Mouse (Mus musculus): Measurements from ENCODE around the gene B430306N03Rik. TPM values are rescaled to one million over a fixed set of nuclear protein-coding genes. Genes with fewer than 3 reads are reported as not detected.

B430306N03Rik gene
- polyA plus RNA-seq, 1 experiment from 2014 or later, result not detected

DNA sequence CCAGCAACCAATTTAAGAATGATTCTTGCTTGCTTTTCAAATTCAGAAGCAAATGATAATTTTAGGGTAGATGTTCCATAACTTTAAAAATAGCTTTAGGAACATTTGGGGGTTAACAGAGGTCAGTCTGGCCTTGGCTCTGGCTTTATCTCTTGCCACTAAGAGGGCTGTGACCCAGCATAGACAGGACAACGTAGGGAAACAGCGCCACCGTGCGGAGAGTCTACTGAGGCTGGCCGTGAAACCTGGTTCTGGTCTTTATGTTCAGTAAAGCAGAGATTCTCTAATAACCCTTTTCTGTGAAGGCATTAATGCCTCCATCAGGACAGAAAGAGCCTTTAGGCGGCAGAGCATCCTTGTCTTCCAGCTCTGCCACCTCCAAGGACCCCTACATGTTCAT, 20.9 kb downstream of the B430306N03Rik start:
- Histone ChIP-seq H3K9me3 (replicated peaks; ENCODE audit: control insufficient read depth, low read length) (no peaks in the 10 kb centered on the region), H3K4me1 (ENCODE audit: control insufficient read depth, insufficient read depth, low read length) (no peaks in the 10 kb centered on the region), H3K9ac (replicated peaks; ENCODE audit: low read length) (no peak overlapping the region), H3K27me3 (ENCODE audit: control insufficient read depth, insufficient read depth, low read length) (no peaks in the 10 kb centered on the region), H3K36me3 (replicated peaks; ENCODE audit: control insufficient read depth, insufficient read depth, low read depth, low read length) (no peaks in the 10 kb centered on the region), H3K4me2 (ENCODE audit: low read depth, low read length) (no peak overlapping the region), H3K4me3 (ENCODE audit: low read depth, low read length) (no peak overlapping the region), H3K27ac (replicated peaks; ENCODE audit: low read depth, low read length) (no peak overlapping the region)
- DNase-seq (ENCODE audit: low spot score), result peak; percentile 85
- no peak for ATAC-seq (replicated peaks; ENCODE audit: insufficient number of reproducible peaks, low FRiP score, low TSS enrichment, low read depth)
- 2% methylated on average over 6 of the region's 6 CpGs for WGBS

DNA sequence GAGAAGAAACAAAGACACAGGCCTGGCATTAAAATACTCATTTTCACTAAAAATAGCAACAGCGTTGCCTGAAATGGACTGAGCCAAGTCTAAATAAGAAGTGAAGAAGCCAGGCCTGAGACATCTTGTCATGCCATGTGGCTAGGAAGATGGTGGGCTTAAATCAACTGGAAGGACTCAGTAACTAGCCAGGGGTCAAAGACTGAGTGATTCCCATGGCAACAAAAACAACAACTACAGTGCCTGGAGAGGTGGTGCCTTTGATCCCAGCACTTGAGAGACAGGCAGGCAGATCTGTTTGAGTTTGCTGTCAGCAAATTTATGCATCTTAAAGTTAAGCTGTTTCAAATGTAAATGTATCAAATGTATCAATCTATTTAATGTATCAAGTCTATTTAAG, 24.3 kb downstream of the B430306N03Rik start:
- DNase-seq (ENCODE audit: low spot score), result no peak

DNA sequence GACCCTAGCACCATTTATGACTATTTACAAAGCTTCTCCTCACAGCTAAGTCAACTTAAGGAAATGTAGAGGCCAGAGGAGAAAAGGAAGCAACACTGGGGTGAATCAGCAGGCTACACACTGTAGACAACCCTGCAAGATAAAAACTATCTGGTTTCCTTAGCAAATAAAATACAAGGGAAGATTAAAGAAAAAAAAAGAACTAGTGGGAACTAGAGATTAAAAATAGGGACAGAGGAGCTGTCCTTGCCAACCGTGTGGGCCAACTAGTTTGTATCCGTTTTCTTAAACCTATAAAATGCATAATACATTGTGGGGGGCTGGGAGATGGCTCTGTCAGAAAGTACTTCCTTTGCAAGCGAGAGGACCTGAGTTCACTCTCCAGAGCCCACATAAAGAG, 26.0 kb downstream of the B430306N03Rik start:
- no peak overlapping the region for H3K9ac ChIP-seq (replicated peaks; ENCODE audit: low read length)
- no peaks in the 10 kb centered on the region for H3K27me3 ChIP-seq (ENCODE audit: control insufficient read depth, insufficient read depth, low read length)
- no peaks in the 10 kb centered on the region for H3K36me3 ChIP-seq (replicated peaks; ENCODE audit: control insufficient read depth, insufficient read depth, low read depth, low read length)
- WGBS, result 77% methylated on average over 3 of the region's 3 CpGs
- no peaks in the 10 kb centered on the region for H3K9me3 ChIP-seq (replicated peaks; ENCODE audit: control insufficient read depth, low read length)
- no peak overlapping the region for H3K4me3 ChIP-seq (ENCODE audit: low read depth, low read length)
- no peak for DNase-seq (ENCODE audit: low spot score)
- no peak overlapping the region for H3K27ac ChIP-seq (replicated peaks; ENCODE audit: low read depth, low read length)
- no peak overlapping the region for H3K4me2 ChIP-seq (ENCODE audit: low read depth, low read length)
- H3K4me1 ChIP-seq (ENCODE audit: control insufficient read depth, insufficient read depth, low read length), result no peaks in the 10 kb centered on the region
- no peak for ATAC-seq (replicated peaks; ENCODE audit: insufficient number of reproducible peaks, low FRiP score, low TSS enrichment, low read depth)

More for the DNA sequence above, 24.3 kb downstream of the B430306N03Rik start:
- Histone ChIP-seq H3K4me1 (ENCODE audit: control insufficient read depth, insufficient read depth, low read length) (no peaks in the 10 kb centered on the region), H3K36me3 (replicated peaks; ENCODE audit: control insufficient read depth, insufficient read depth, low read depth, low read length) (no peaks in the 10 kb centered on the region), H3K9ac (replicated peaks; ENCODE audit: low read length) (no peak overlapping the region), H3K27me3 (ENCODE audit: control insufficient read depth, insufficient read depth, low read length) (no peaks in the 10 kb centered on the region), H3K27ac (replicated peaks; ENCODE audit: low read depth, low read length) (no peak overlapping the region), H3K4me3 (ENCODE audit: low read depth, low read length) (no peak overlapping the region), H3K9me3 (replicated peaks; ENCODE audit: control insufficient read depth, low read length) (no peaks in the 10 kb centered on the region), H3K4me2 (ENCODE audit: low read depth, low read length) (no peak overlapping the region)
- 85% methylated on average over 1 of the region's 1 CpGs for WGBS
- ATAC-seq (replicated peaks; ENCODE audit: insufficient number of reproducible peaks, low FRiP score, low TSS enrichment, low read depth), result no peak

DNA sequence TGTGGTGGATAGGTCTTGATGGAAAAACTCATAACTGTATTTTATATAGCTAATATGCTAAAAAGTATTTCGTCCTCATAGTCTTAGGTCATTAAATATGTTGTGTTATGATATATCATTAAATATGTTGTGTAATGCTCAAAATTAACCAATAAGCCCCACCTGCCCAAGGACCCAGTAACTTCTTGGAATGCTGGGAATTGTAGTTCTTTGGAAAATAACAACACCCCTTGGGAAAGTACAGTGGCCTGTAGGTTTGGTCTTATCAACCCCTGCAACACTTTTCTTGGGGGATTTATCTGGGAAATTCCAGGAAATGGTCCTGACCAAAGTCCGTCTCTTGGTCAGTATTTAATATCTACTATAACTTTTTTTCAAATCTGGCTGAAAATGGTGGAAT, 27.1 kb downstream of the B430306N03Rik start:
- Histone ChIP-seq H3K4me1 (ENCODE audit: control insufficient read depth, insufficient read depth, low read length) (no peaks in the 10 kb centered on the region), H3K9ac (replicated peaks; ENCODE audit: low read length) (no peak overlapping the region), H3K4me3 (ENCODE audit: low read depth, low read length) (no peak overlapping the region), H3K36me3 (replicated peaks; ENCODE audit: control insufficient read depth, insufficient read depth, low read depth, low read length) (no peaks in the 10 kb centered on the region), H3K9me3 (replicated peaks; ENCODE audit: control insufficient read depth, low read length) (no peaks in the 10 kb centered on the region), H3K4me2 (ENCODE audit: low read depth, low read length) (no peak overlapping the region), H3K27ac (replicated peaks; ENCODE audit: low read depth, low read length) (no peak overlapping the region), H3K27me3 (ENCODE audit: control insufficient read depth, insufficient read depth, low read length) (no peaks in the 10 kb centered on the region)
- WGBS, result 85% methylated on average over 2 of the region's 2 CpGs
- DNase-seq (ENCODE audit: low spot score) (no peak), ATAC-seq (replicated peaks; ENCODE audit: insufficient number of reproducible peaks, low FRiP score, low TSS enrichment, low read depth) (no peak)

DNA sequence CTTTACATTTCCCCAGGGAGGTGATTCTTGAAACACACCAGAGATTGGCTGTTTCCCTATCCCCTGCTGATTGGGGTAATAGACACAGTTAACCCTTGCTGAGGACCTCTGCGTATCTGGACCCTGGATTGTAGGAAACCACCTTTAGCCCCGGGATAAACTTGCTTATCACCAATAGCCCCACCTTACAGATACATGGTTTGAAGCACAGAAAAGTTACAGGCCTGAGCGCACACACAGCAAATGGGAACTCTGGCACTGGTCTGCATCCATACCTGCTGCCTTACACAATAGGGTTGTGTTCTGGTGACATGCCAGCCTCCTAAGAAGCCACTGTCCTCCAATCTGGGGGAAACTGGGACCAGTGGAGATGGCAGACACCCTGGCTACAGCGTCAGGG, 29.9 kb downstream of the B430306N03Rik start:
- H3K27ac ChIP-seq (replicated peaks; ENCODE audit: low read depth, low read length), result no peak overlapping the region
- DNase-seq (ENCODE audit: low spot score), result no peak
- no peak for ATAC-seq (replicated peaks; ENCODE audit: insufficient number of reproducible peaks, low FRiP score, low TSS enrichment, low read depth)
- H3K4me3 ChIP-seq (ENCODE audit: low read depth, low read length), result no peak overlapping the region
- no peaks in the 10 kb centered on the region for H3K9me3 ChIP-seq (replicated peaks; ENCODE audit: control insufficient read depth, low read length)
- no peaks in the 10 kb centered on the region for H3K4me1 ChIP-seq (ENCODE audit: control insufficient read depth, insufficient read depth, low read length)
- WGBS, result 81% methylated on average over 4 of the region's 4 CpGs
- no peak overlapping the region for H3K4me2 ChIP-seq (ENCODE audit: low read depth, low read length)
- H3K27me3 ChIP-seq (ENCODE audit: control insufficient read depth, insufficient read depth, low read length), result no peaks in the 10 kb centered on the region
- no peaks in the 10 kb centered on the region for H3K36me3 ChIP-seq (replicated peaks; ENCODE audit: control insufficient read depth, insufficient read depth, low read depth, low read length)
- H3K9ac ChIP-seq (replicated peaks; ENCODE audit: low read length), result no peak overlapping the region

DNA sequence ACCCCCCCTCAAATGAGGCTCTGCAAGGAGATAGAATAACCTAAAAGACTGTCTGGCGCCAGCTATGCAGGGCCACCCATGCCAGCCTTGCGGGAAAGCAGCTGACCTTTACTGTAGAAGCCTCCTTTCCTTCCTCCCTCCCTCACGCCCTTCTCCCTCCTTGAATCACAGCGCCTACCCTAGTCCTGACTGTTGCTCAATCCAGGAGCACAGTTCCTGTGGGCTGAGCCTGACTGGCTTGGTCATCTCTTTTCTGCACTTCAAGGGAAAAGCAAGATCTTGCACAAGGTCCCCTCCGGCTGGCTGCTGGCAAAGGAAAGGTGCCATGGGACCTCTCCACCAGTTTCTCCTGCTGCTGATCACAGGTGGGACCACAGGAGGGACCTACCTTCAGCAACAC, 30.3 kb downstream of the B430306N03Rik start, which contains the start of gene Trem2:
Gene Trem2, plus strand, starts transcription at position 171 of the 400 bp plus-strand sequence.
- no peaks in the 10 kb centered on the region for H3K4me1 ChIP-seq (ENCODE audit: control insufficient read depth, insufficient read depth, low read length)
- ATAC-seq (replicated peaks; ENCODE audit: insufficient number of reproducible peaks, low FRiP score, low TSS enrichment, low read depth) (no peak), DNase-seq (ENCODE audit: low spot score) (no peak)
- H3K9me3 ChIP-seq (replicated peaks; ENCODE audit: control insufficient read depth, low read length), result no peaks in the 10 kb centered on the region
- no peaks in the 10 kb centered on the region for H3K27me3 ChIP-seq (ENCODE audit: control insufficient read depth, insufficient read depth, low read length)
- H3K9ac ChIP-seq (replicated peaks; ENCODE audit: low read length), result no peak within 1 kb of the TSS
- no peak within 1 kb of the TSS for H3K4me3 ChIP-seq (ENCODE audit: low read depth, low read length)
- 81% methylated on average over 5 of the region's 5 CpGs for WGBS
- no peak within 1 kb of the TSS for H3K4me2 ChIP-seq (ENCODE audit: low read depth, low read length)
- H3K36me3 ChIP-seq (replicated peaks; ENCODE audit: control insufficient read depth, insufficient read depth, low read depth, low read length), result no peaks in the 10 kb centered on the region
- H3K27ac ChIP-seq (replicated peaks; ENCODE audit: low read depth, low read length), result no peak within 1 kb of the TSS

DNA sequence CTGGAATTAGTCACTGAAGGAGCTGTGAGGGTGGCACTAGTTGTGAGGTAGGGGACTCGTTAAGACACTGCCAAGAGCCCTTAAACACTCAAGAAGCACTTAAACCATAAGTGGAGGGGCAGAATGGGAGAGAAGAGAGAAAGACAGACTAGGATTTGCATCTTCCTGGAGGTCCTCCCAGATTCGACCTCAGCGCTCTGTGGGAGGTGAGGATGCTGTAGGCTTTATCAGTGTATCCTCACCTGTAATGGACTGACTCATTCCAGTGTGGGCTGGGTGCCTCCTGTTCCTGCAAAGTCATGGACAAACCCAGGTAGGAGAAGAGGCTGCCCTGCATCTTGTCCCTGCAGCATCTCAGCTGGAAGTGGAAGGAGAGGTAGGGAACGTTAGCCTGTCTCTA, 30.9 kb downstream of the B430306N03Rik start:
- no peaks in the 10 kb centered on the region for H3K9me3 ChIP-seq (replicated peaks; ENCODE audit: control insufficient read depth, low read length)
- H3K27me3 ChIP-seq (ENCODE audit: control insufficient read depth, insufficient read depth, low read length), result no peaks in the 10 kb centered on the region
- H3K4me1 ChIP-seq (ENCODE audit: control insufficient read depth, insufficient read depth, low read length), result no peaks in the 10 kb centered on the region
- WGBS, result 69% methylated on average over 4 of the region's 4 CpGs
- H3K36me3 ChIP-seq (replicated peaks; ENCODE audit: control insufficient read depth, insufficient read depth, low read depth, low read length), result no peaks in the 10 kb centered on the region
- H3K4me2 ChIP-seq (ENCODE audit: low read depth, low read length), result no peak overlapping the region
- H3K27ac ChIP-seq (replicated peaks; ENCODE audit: low read depth, low read length), result no peak overlapping the region
- H3K9ac ChIP-seq (replicated peaks; ENCODE audit: low read length), result no peak overlapping the region
- ATAC-seq (replicated peaks; ENCODE audit: insufficient number of reproducible peaks, low FRiP score, low TSS enrichment, low read depth) (no peak), DNase-seq (ENCODE audit: low spot score) (no peak)
- H3K4me3 ChIP-seq (ENCODE audit: low read depth, low read length), result no peak overlapping the region

DNA sequence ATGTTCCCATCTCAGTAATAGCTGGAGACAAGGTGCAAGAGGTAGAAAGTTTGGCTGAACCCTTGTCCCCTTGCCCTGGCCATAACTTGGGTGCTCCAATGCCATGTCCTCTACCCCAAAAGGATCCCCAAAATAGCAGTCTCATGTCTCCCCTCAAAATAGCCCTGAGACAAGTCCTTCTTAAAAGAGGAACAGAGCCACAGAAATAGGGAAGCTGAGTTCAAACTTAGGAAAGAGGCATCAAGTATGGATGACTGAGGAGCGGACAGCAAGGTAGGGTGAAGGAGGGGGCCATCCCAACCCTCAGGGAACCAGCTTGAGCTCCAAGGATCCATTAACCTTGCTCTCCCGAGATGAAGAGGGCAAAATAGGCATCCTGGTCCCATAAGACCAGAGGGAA, 31.3 kb downstream of the B430306N03Rik start:
- H3K4me2 ChIP-seq (ENCODE audit: low read depth, low read length), result no peak overlapping the region
- WGBS, result 82% methylated on average over 2 of the region's 2 CpGs
- no peaks in the 10 kb centered on the region for H3K27me3 ChIP-seq (ENCODE audit: control insufficient read depth, insufficient read depth, low read length)
- no peaks in the 10 kb centered on the region for H3K36me3 ChIP-seq (replicated peaks; ENCODE audit: control insufficient read depth, insufficient read depth, low read depth, low read length)
- no peaks in the 10 kb centered on the region for H3K4me1 ChIP-seq (ENCODE audit: control insufficient read depth, insufficient read depth, low read length)
- H3K27ac ChIP-seq (replicated peaks; ENCODE audit: low read depth, low read length), result no peak overlapping the region
- no peak overlapping the region for H3K9ac ChIP-seq (replicated peaks; ENCODE audit: low read length)
- DNase-seq (ENCODE audit: low spot score) (no peak), ATAC-seq (replicated peaks; ENCODE audit: insufficient number of reproducible peaks, low FRiP score, low TSS enrichment, low read depth) (no peak)
- no peaks in the 10 kb centered on the region for H3K9me3 ChIP-seq (replicated peaks; ENCODE audit: control insufficient read depth, low read length)
- H3K4me3 ChIP-seq (ENCODE audit: low read depth, low read length), result no peak overlapping the region

Measured in embryonic facial prominence, embryonic 11.5 days (tissue).